Mouse (Mus musculus) midbrain, embryonic 16.5 days (tissue): Measurements from ENCODE around the gene Dvl1. TPM values are rescaled to one million over a fixed set of nuclear protein-coding genes. Genes with fewer than 3 reads are reported as not detected.

Experiments
- ATAC-seq: fragments of 200-750 bp; cut with Nextera tagmentation; 2 replicates; pipeline ENCODE4 v1.8.0; 2017; ENCODE audit warnings: moderate TSS enrichment
- H3K27ac ChIP-seq: fragments of 300-500 bp; sonication (generic); 2 replicates; pipeline ENCODE4 v1.5.1; 2014; ENCODE audit warnings: mild to moderate bottlenecking, low read length, mixed read lengths
- H3K27me3 ChIP-seq: fragments of 300-500 bp; sonication (generic); 2 replicates; pipeline ENCODE4 v1.6.1; 2014; ENCODE audit warnings: low read depth, low read length, mixed read lengths; ENCODE audit not compliant: control insufficient read depth, insufficient read depth
- H3K36me3 ChIP-seq: fragments of 300-500 bp; sonication (generic); 2 replicates; pipeline ENCODE4 v1.6.1; 2014; ENCODE audit warnings: mild to moderate bottlenecking, low read length, moderate library complexity, mixed read lengths; ENCODE audit not compliant: control insufficient read depth, insufficient read depth
- H3K4me1 ChIP-seq: fragments of 300-500 bp; sonication (generic); 2 replicates; pipeline ENCODE4 v1.6.1; 2014; ENCODE audit warnings: mild to moderate bottlenecking, low read length, mixed read lengths; ENCODE audit not compliant: control insufficient read depth, insufficient read depth
- H3K4me2 ChIP-seq: fragments of 300-500 bp; sonication (generic); 2 replicates; pipeline ENCODE4 v1.6.1; 2014; ENCODE audit warnings: mild to moderate bottlenecking, low read length, mixed read lengths
- H3K4me3 ChIP-seq: fragments of 300-500 bp; sonication (generic); 2 replicates; pipeline ENCODE4 v1.5.1; 2014; ENCODE audit warnings: low read depth, mild to moderate bottlenecking, low read length, moderate library complexity, mixed read lengths
- H3K9ac ChIP-seq: fragments of 300-500 bp; sonication (generic); 2 replicates; pipeline ENCODE4 v1.6.1; 2014; ENCODE audit warnings: low read depth, low read length, mixed read lengths
- H3K9me3 ChIP-seq: fragments of 300-500 bp; sonication (generic); replicated peaks from 2 replicates; pipeline ENCODE4 v1.6.1; 2014; ENCODE audit warnings: mild to moderate bottlenecking, low read length, mixed read lengths; ENCODE audit not compliant: control insufficient read depth, poor library complexity, severe bottlenecking
- WGBS: fragments of 180-500 bp; shearing (Covaris S2); extraction: QIAGEN DNeasy Blood & Tissue Kit; methylation state at CpG from one replicate; pipeline ENCODE4 v1.1.7; 2014; 5-methylcytosine and 5-hydroxymethylcytosine counted together
- polyA plus RNA-seq: library from polyadenylated mRNA; unstranded; fragments of >200 nt; fragmentation: Nextera tagmentation; extraction: Ambion mirVana; gene quantifications from 2 replicates; pipeline ENCODE4 v1.2.1, GENCODE M21; 2015

Gene Dvl1
- polyA plus RNA-seq, 1 experiment from 2014 or later, result 10.3 TPM

DNA sequence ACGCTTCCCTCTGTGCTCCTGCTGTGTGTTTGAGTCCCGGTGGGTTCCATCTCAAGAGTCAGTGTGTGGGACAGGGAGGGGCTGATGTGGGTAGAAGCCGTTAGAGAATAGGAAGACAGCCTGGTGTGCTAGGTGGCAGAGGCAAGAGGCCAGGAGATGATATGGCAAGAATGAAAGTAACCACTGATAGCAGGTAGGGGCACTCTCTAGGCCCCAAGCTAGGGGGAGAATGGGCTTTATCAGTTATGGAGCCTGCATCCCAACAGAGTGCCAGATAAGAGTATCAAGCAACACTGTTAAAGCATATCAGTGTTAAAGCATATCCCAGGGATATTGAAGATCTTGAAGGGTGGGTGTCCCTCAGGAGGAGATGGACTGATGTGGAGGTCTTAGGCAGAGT, 9.7 kb downstream of the Dvl1 start:
- 82% methylated on average over 3 of the region's 3 CpGs for WGBS
- H3K9me3 ChIP-seq, result no peaks in the 10 kb centered on the region
- ATAC-seq, result no peak
- no peaks in the 10 kb centered on the region for H3K4me1 ChIP-seq
- no peak overlapping the region for H3K9ac ChIP-seq
- no peak overlapping the region for H3K4me3 ChIP-seq
- H3K27ac ChIP-seq, result no peak overlapping the region
- no peaks in the 10 kb centered on the region for H3K27me3 ChIP-seq
- peaks cover 50% of the 10 kb centered on the region for H3K36me3 ChIP-seq
- H3K4me2 ChIP-seq, result no peak overlapping the region

DNA sequence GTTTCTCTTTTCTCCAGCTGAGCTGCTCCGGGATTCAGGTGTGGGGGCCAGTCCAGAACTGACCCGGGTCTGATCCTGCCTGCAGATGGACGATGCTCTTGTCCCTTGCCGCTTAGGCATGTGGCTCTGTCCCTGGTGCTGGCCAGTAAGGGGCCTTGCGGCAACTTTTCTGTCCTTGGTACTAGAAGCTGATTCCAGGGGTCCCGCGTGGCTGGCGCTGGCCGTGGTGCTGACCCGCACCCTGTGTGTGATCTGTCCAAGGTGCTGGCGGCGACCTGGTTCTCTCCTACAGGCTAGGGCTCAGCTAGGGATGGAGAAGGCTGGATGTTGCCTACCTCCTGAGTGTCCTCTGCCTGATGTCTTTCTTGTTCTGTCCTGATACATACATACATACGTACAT, 12.1 kb downstream of the Dvl1 start:
- no peaks in the 10 kb centered on the region for H3K4me1 ChIP-seq
- H3K4me3 ChIP-seq, result no peak overlapping the region
- H3K4me2 ChIP-seq, result no peak overlapping the region
- peaks cover 50% of the 10 kb centered on the region for H3K36me3 ChIP-seq
- H3K27ac ChIP-seq, result no peak overlapping the region
- H3K9ac ChIP-seq, result no peak overlapping the region
- no peaks in the 10 kb centered on the region for H3K27me3 ChIP-seq
- 33% methylated on average over 13 of the region's 13 CpGs for WGBS
- H3K9me3 ChIP-seq, result no peaks in the 10 kb centered on the region
- ATAC-seq, result no peak

DNA sequence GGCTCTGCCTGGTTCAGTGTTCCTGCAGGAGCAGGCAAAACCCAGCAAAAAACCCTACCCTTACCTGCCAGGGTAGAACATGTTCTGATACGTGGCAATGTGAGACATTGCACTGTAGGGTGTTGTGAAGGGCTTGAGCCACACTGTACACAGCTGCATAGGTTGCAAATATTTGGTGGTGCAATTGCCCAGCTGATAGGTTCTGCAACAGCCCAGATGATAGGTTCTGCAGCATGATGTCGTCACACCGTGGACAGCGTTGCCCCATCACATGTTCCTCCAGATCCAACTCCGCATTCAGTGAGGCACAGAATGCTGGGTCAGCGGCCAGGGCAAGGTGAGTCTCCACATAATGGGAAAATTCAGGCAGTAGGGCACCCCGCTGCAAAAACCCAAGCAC, 14.6 kb downstream of the Dvl1 start:
- no peak overlapping the region for H3K27ac ChIP-seq
- H3K36me3 ChIP-seq, result peaks cover 37% of the 10 kb centered on the region
- no peak overlapping the region for H3K4me2 ChIP-seq
- ATAC-seq, result no peak
- WGBS, result 94% methylated on average over 7 of the region's 7 CpGs
- no peaks in the 10 kb centered on the region for H3K9me3 ChIP-seq
- no peak overlapping the region for H3K4me3 ChIP-seq
- H3K27me3 ChIP-seq, result no peaks in the 10 kb centered on the region
- H3K4me1 ChIP-seq, result no peaks in the 10 kb centered on the region
- H3K9ac ChIP-seq, result no peak overlapping the region

DNA sequence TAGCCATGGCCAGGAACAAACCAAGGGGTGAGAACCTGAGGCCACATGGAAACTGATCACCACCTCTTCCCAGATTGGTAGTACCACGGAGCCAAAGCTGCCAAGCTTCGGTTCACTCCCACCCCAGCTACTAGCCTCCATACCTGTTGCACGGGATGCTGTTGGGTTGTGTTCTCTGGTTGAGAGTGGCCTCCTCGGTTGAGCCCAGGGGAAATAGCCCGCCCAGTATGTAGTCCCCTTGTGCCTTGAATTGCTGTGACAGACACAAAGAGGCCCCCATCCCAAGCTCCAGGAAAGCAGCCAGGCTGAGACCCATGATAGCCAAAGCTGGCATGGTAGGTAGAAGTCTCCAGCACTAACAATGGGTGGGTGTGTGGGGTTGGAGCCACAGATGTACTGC, 15.8 kb downstream of the Dvl1 start, which contains the start of gene Tas1r3:
Tas1r3 (minus strand) TSS at position 362 of the 400 bp plus-strand sequence.
- Histone ChIP-seq H3K4me1 (peaks cover under 1% of the 10 kb centered on the region), H3K27me3 (no peaks in the 10 kb centered on the region), H3K9me3 (no peaks in the 10 kb centered on the region), H3K9ac (no peak within 1 kb of the TSS), H3K4me3 (no peak within 1 kb of the TSS), H3K36me3 (peaks cover 34% of the 10 kb centered on the region), H3K27ac (no peak within 1 kb of the TSS), H3K4me2 (no peak within 1 kb of the TSS)
- 81% methylated on average over 5 of the region's 5 CpGs for WGBS
- ATAC-seq, result no peak

DNA sequence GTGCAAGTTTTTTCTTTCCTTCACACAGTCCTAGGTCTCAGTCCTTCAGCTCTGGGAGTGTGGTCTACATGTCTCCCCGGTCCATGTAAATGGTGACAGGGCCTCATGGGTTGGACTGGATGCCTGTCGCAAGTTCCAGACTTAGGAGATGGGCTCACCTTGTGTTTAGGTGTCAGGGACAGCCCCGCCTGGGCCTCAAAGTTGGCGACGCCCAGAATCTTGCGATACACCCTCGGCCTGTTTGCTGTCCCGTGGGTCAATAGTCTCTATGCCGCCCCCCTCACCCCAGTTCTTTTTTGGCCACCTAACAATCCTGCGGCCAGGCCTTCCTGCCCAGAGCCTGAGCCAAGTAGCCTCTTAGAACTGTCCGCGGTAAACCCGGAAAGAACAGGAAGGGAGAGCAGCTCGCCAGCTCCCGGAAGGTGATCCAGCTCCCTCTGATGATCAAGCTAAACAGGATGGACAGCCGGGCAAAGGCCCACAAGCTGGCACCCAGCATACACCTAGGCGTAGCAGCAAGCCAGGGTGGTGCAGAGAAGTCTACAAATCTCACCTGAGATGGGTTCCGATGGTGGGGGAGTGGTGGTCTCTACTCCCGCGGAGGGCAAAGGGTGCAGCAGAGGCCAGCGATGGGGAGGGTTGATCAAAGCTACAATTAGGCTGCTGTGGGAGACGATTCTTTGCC, 21.6 kb downstream of the Dvl1 start:
- H3K9me3 ChIP-seq, result no peaks in the 10 kb centered on the region
- 9% methylated on average over 22 of the region's 22 CpGs for WGBS
- peak overlapping the region; percentile 81 for H3K4me3 ChIP-seq
- H3K4me2 ChIP-seq, result peak overlapping the region; percentile 89
- peak; percentile 63 for ATAC-seq
- H3K36me3 ChIP-seq, result peaks cover 15% of the 10 kb centered on the region; the same call in 1 of the 2 replicates
- peak overlapping the region; percentile 25; the same call in 1 of the 2 replicates for H3K27ac ChIP-seq
- no peaks in the 10 kb centered on the region for H3K27me3 ChIP-seq
- peaks cover 23% of the 10 kb centered on the region for H3K4me1 ChIP-seq
- H3K9ac ChIP-seq, result peak overlapping the region; percentile 89

DNA sequence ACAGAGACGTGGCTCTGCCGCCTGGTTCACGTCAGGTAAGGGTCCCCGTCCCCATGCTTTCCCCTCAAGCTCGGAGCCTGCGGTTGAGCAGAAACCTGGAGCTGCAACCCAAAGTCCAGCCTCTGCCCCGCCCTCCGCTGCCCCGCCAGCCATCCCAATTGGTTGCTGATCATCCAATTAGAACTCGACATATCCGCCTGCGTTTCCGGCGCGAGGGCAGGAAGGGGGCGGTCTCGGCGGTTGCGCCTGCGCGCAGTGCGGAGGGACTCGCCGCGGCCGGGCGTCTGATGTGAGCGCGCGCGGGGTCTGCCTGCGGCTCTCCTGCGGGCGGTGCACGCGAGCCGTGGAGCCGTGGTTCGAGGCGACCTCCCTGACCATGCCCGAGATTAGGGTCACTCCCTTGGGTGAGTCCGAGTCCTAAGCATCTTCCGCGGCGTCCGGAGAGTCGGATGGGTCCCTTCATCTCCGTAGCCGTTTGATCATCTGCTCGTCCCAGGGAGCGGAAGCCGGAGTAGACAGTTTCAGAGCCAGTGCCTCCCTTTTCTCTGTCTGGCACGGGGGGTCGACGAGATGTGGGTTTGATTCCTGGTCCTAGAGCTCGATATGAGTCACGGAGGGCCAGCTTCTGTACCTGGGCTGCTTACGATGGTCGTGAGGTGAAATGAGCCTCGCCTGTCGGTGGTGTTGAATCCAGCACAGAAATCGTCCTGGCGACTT, 22.3 kb downstream of the Dvl1 start, which contains the start of the genes Cptp and Ints11:
Cptp (minus strand) TSS at position 124 of the 717 bp plus-strand sequence.
Ints11 (plus strand) TSS at position 230 of the 717 bp plus-strand sequence.
- Histone ChIP-seq H3K27me3 (no peaks in the 10 kb centered on the region), H3K27ac (peak within 1 kb of the TSS; percentile 78), H3K4me1 (peaks cover 23% of the 10 kb centered on the region), H3K36me3 (peaks cover 13% of the 10 kb centered on the region; the same call in 1 of the 2 replicates), H3K4me2 (peak within 1 kb of the TSS; percentile 89), H3K9ac (peak within 1 kb of the TSS; percentile 89), H3K9me3 (no peaks in the 10 kb centered on the region), H3K4me3 (peak within 1 kb of the TSS; percentile 81)
- peak; percentile 97 for ATAC-seq
- under 1% methylated on average over 63 of the region's 63 CpGs for WGBS

DNA sequence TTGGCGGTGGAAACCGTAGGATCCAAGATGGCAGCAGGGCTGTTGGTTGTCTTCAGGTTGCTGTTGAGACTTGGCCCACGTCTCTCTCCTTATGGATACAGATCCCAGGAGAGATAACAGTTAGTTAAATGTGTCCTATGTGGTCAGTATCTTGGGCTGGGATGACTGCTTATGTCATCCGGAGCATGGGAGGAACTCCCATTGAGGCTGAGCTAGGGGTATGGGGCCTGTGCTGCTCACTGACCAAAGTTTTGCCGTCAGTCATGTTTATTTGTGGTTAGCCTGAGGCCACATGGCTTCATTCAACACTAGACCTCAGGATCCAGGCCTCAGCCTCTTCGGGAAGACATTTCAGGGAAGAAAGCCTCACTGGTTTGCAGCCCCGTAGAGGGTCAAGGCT, 24.2 kb downstream of the Dvl1 start:
- Histone ChIP-seq H3K27me3 (no peaks in the 10 kb centered on the region), H3K36me3 (peaks cover 10% of the 10 kb centered on the region; the same call in 1 of the 2 replicates), H3K9ac (no peak overlapping the region), H3K27ac (no peak overlapping the region), H3K4me3 (no peak overlapping the region), H3K9me3 (no peaks in the 10 kb centered on the region), H3K4me2 (no peak overlapping the region), H3K4me1 (peaks cover 23% of the 10 kb centered on the region)
- 95% methylated on average over 7 of the region's 7 CpGs for WGBS
- no peak for ATAC-seq

DNA sequence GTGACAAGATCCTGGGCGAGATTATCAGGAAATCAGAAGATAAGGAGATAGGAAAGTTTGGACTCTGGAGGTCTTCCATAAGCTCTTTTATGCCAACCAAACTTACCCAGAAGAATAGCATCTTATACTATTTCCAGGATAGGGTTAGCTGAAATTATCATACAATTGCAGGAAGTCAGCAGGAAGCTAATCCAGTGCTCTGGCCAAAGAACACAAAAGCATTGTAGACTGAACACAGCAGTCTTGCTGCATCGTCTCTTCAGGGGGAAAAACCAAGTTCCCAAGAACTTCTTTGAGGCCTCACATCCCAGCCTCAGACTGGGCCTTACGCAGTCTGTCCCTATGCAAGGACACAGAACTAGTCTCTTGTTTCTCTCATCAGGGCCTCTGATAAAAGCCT, 36.4 kb downstream of the Dvl1 start:
- Histone ChIP-seq H3K36me3 (peaks cover 33% of the 10 kb centered on the region), H3K27ac (no peak overlapping the region)
- 84% methylated on average over 3 of the region's 3 CpGs for WGBS

DNA sequence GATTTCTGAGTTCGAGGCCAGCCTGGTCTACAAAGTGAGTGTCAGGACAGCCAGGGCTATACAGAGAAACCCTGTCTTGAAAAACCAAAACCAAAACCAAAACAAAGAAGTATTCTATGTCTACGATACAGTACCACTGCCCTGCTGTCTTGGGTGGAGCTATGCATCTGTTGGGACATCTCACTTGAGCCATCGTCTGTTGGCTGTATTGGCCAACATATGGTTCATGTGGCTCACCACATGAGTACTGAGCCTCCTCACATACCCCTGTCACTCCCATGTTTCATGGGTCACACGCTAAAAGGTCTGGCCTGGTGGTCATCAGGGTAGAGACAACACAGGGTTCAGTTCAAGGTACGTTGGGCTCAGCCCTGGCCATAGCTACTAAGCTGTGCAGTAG, 39.1 kb downstream of the Dvl1 start:
- Histone ChIP-seq H3K36me3 (peaks cover 35% of the 10 kb centered on the region), H3K4me1 (peaks cover 12% of the 10 kb centered on the region), H3K9ac (no peak overlapping the region), H3K4me3 (no peak overlapping the region), H3K27me3 (no peaks in the 10 kb centered on the region), H3K27ac (no peak overlapping the region), H3K4me2 (no peak overlapping the region), H3K9me3 (no peaks in the 10 kb centered on the region)
- ATAC-seq, result no peak
- 97% methylated on average over 5 of the region's 5 CpGs for WGBS

More for the DNA sequence above, 36.4 kb downstream of the Dvl1 start:
- H3K27me3 ChIP-seq, result no peaks in the 10 kb centered on the region
- H3K4me2 ChIP-seq, result no peak overlapping the region
- no peak overlapping the region for H3K9ac ChIP-seq
- no peaks in the 10 kb centered on the region for H3K9me3 ChIP-seq
- H3K4me1 ChIP-seq, result no peaks in the 10 kb centered on the region
- no peak for ATAC-seq
- no peak overlapping the region for H3K4me3 ChIP-seq
